In genomic region chr4:153573180-153573769, GRCm38 (mm10) we compare ENCODE assay signal across 26 mouse cellular contexts.
DNase-seq lines count a peak whose midpoint lies in the region; TF ChIP-seq lines count a peak whose summit lies in the region.
"Had no signal": no experiment of that assay in that cellular context is flagged by ENCODE, and none has a peak within 500 bp of the region (broad histone marks: within the 10 kb centered on the region; RNA-seq: fewer than 3 reads in every experiment).

No protein-coding gene starts in this region.

- WGBS in lung, adult 2 months, result 46% methylated on average over 9 of the region's 9 CpGs

- no peaks in the 10 kb centered on the region for H3K4me1 ChIP-seq in lung, adult 2 months (ENCODE audit: control insufficient read depth, insufficient read depth, low read length)
- H3K4me1 ChIP-seq: embryonic facial prominence, embryonic 13.5 days; limb, embryonic 13.5 days; liver, embryonic 13.5 days; midbrain, embryonic 10.5 days had no signal

- TF ChIP-seq CTCF in lung, adult 2 months (IDR thresholded peaks at IDR 0.05; ENCODE audit: insufficient read depth, low read length), result no peak

- peak; percentile 38 for DNase-seq in adrenal gland, postnatal 10 days
- DNase-seq in adrenal gland, adult 8-10 months, result no peak
- DNase-seq in lung, postnatal 10 days, result peak; percentile 11
- DNase-seq in lung, adult 2 months, result no peak
- peak; percentile 54 for DNase-seq in testis, postnatal 10 days (ENCODE audit: low spot score)
- DNase-seq in testis, postnatal 14 days (ENCODE audit: low spot score), result no peak
- no peak for DNase-seq in kidney, adult 8-10 months
- no peak for DNase-seq in layer of hippocampus, adult 9-11 months
- DNase-seq: cerebellum, adult 9-11 months; gastrocnemius, postnatal 14 days; heart, adult 11 months; kidney, adult 2 months; kidney, postnatal 14 days; layer of hippocampus, postnatal 36 days; liver, embryonic 13.5 days; lung, embryonic 14.5 days; lung, postnatal 36 days; thymus, adult 18-20 months; thymus, postnatal 36 days had no signal

- no peak for TF ChIP-seq POLR2A in lung, adult 2 months (IDR thresholded peaks at IDR 0.05; ENCODE audit: borderline replicate concordance, extremely low read depth, low read depth, low read length)

- no peak overlapping the region for H3K4me3 ChIP-seq in lung, adult 2 months (replicated peaks; ENCODE audit: extremely low read depth, low read depth, low read length)
- H3K4me3 ChIP-seq: embryonic facial prominence, embryonic 13.5 days; erythroblast, embryonic 14.5 days; forebrain, embryonic 13.5 days; hindbrain, embryonic 15.5 days; layer of hippocampus, adult 2 months; limb, embryonic 13.5 days; liver, embryonic 13.5 days; midbrain, embryonic 10.5 days had no signal

Comparison
In these comparisons a context has a peak if more than half of its experiments do, and no peak if none do; other contexts are left out.
1. DNase-seq: peak in adrenal gland, postnatal 10 days (single experiment), lung, postnatal 10 days (single experiment) and testis, postnatal 10 days (single experiment); none in adrenal gland, adult 8-10 months (single experiment), lung, adult 2 months (single experiment), testis, postnatal 14 days (single experiment), kidney, adult 8-10 months (0 of 2) and layer of hippocampus, adult 9-11 months (single experiment).